ENCODE assay signal across 9 mouse cellular contexts in the genomic region with DNA sequence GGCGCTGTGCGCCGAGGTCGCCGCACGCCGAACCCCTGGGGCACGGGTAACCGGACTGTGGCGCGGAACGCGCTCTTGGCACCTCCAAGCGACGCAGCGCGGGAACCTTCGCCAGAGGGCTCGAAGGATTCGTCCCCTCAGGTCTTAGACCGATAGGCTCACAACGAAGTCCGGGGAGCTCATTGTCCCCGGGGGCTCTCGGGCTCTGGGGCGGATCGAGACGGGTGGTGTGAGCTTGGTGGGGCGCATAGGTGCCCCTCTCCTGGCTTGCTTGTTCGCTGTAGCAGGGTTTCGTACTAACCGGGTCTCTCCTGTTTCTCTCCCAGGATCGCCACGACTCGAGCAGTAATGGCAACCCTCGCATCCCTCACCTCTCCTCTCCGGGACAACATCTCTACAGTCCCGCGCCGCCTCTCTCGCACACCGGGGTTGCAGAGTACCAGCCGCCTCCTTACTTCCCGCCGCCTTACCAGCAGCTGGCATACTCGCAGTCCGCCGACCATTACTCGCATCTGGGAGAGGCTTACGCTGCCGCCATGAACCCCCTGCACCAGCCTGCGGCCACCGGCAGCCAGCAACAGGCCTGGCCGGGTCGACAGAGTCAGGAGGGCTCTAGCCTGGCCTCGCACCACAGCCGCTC. TPM values are rescaled to one million over a fixed set of nuclear protein-coding genes. Genes with fewer than 3 reads are reported as not detected.
DNase-seq lines count a peak whose midpoint lies in the region; ATAC-seq and TF ChIP-seq lines count a peak whose summit lies in the region.
"Had no signal": no experiment of that assay in that cellular context is flagged by ENCODE, and none has a peak within 500 bp of the region (broad histone marks: within the 10 kb centered on the region; RNA-seq: fewer than 3 reads in every experiment).

No protein-coding gene starts in this region.

- peak overlapping the region; percentile 40 for H3K4me3 ChIP-seq in kidney, embryonic 15.5 days (replicated peaks)
- H3K4me3 ChIP-seq in forebrain, embryonic 15.5 days, result peak overlapping the region; percentile 45
- H3K4me3 ChIP-seq in midbrain, embryonic 13.5 days (replicated peaks), result peak overlapping the region; percentile 31
- H3K4me3 ChIP-seq in left cerebral cortex, adult 2 months, result no peak overlapping the region
- H3K4me3 ChIP-seq: erythroblast, embryonic 14.5 days had no signal

- no peak for TF ChIP-seq CTCF in brain, embryonic 14.5 days (IDR thresholded peaks at IDR 0.05; ENCODE audit: borderline replicate concordance, extremely low read depth, insufficient read depth, insufficient read length)
- TF ChIP-seq CTCF in left cerebral cortex, adult 2 months (IDR thresholded peaks at IDR 0.05), result no peak

- no peak for TF ChIP-seq POLR2A in brain, embryonic 14.5 days (IDR thresholded peaks at IDR 0.05; ENCODE audit: borderline replicate concordance, extremely low read depth, insufficient read depth, insufficient read length, poor library complexity, severe bottlenecking)

- no peak for DNase-seq in kidney, adult 8-10 months
- peak; percentile 63 for DNase-seq in brain, embryonic 14.5 days (ENCODE audit: low read depth)
- no peak for DNase-seq in left cerebral cortex, postnatal 4 days
- no peak for DNase-seq in left cerebral cortex, adult 2 months (ENCODE audit: extremely low spot score in 1 of 2, low spot score in 2 of 2)

- intact Hi-C loops in left cerebral cortex, postnatal 4 days (cut with DNase I), result no loop called here
- intact Hi-C loops in left cerebral cortex, adult 2 months (cut with DNase I), result loop anchor here (5.0 to 10.0 kb wide), 2 partner anchors 184 to 271 kb away; no protein-coding TSS in a partner anchor

- no peak for ATAC-seq in kidney, embryonic 15.5 days (replicated peaks; ENCODE audit: low FRiP score)
- no peak for ATAC-seq in forebrain, embryonic 15.5 days (replicated peaks)
- no peak for ATAC-seq in midbrain, embryonic 13.5 days
- ATAC-seq in cerebellum, adult (ENCODE audit: insufficient number of reproducible peaks, low FRiP score, low TSS enrichment), result no peak

- under 1% methylated on average over 57 of the region's 57 CpGs for WGBS in kidney, embryonic 15.5 days
- under 1% methylated on average over 56 of the region's 57 CpGs for WGBS in forebrain, embryonic 15.5 days
- WGBS in midbrain, embryonic 13.5 days, result under 1% methylated on average over 57 of the region's 57 CpGs

- H3K36me3 ChIP-seq in kidney, embryonic 15.5 days, result no peaks in the 10 kb centered on the region
- H3K36me3 ChIP-seq in forebrain, embryonic 15.5 days, result no peaks in the 10 kb centered on the region
- H3K36me3 ChIP-seq in midbrain, embryonic 13.5 days, result no peaks in the 10 kb centered on the region

- H3K27me3 ChIP-seq in kidney, embryonic 15.5 days, result peaks cover 98% of the 10 kb centered on the region
- H3K27me3 ChIP-seq in forebrain, embryonic 15.5 days, result peaks cover 63% of the 10 kb centered on the region
- peaks cover 99% of the 10 kb centered on the region for H3K27me3 ChIP-seq in midbrain, embryonic 13.5 days

- peak overlapping the region; percentile 74 for H3K4me2 ChIP-seq in kidney, embryonic 15.5 days
- peak overlapping the region; percentile 66 for H3K4me2 ChIP-seq in forebrain, embryonic 15.5 days (replicated peaks)
- peak overlapping the region; percentile 51 for H3K4me2 ChIP-seq in midbrain, embryonic 13.5 days (replicated peaks)

- peaks cover 54% of the 10 kb centered on the region for H3K4me1 ChIP-seq in kidney, embryonic 15.5 days
- peaks cover 70% of the 10 kb centered on the region for H3K4me1 ChIP-seq in forebrain, embryonic 15.5 days
- peaks cover 49% of the 10 kb centered on the region for H3K4me1 ChIP-seq in midbrain, embryonic 13.5 days (replicated peaks)

- H3K27ac ChIP-seq in kidney, embryonic 15.5 days, result no peak overlapping the region
- no peak overlapping the region; the same call in 1 of the 2 replicates for H3K27ac ChIP-seq in forebrain, embryonic 15.5 days (replicated peaks)
- no peak overlapping the region for H3K27ac ChIP-seq in midbrain, embryonic 13.5 days
- no peak overlapping the region for H3K27ac ChIP-seq in left cerebral cortex, adult 2 months

- no peaks in the 10 kb centered on the region for H3K9me3 ChIP-seq in kidney, embryonic 15.5 days (replicated peaks)
- no peaks in the 10 kb centered on the region for H3K9me3 ChIP-seq in forebrain, embryonic 15.5 days
- H3K9me3 ChIP-seq in midbrain, embryonic 13.5 days, result no peaks in the 10 kb centered on the region

- H3K9ac ChIP-seq in kidney, embryonic 15.5 days, result no peak overlapping the region
- H3K9ac ChIP-seq in forebrain, embryonic 15.5 days (replicated peaks), result peak overlapping the region; percentile 52
- peak overlapping the region; percentile 23; the same call in 1 of the 2 replicates for H3K9ac ChIP-seq in midbrain, embryonic 13.5 days (replicated peaks)

RNA-seq across cellular contexts. Expression of a gene that starts 1.8 kb away (rescaled TPM):
- 0.57 and 0.62 TPM in 2 replicates for polyA plus RNA-seq in kidney, embryonic 15.5 days (2015; fragmentation: Nextera tagmentation; extraction: Ambion mirVana)
- polyA plus RNA-seq in brain, embryonic 14.5 days (2012; rRNA removed), result 5.2 and 15.7 TPM in 2 replicates
- 25.6 and 30.2 TPM in 2 replicates for polyA plus RNA-seq in forebrain, embryonic 15.5 days (2015; fragmentation: Nextera tagmentation; extraction: Ambion mirVana)
- 0.53 and 1.6 TPM in 2 replicates for polyA plus RNA-seq in midbrain, embryonic 13.5 days (2015; fragmentation: Nextera tagmentation; extraction: Ambion mirVana)
- 1 to 10 TPM; 1.2 TPM for total RNA-seq in left cerebral cortex, postnatal 4 days (2021)
- total RNA-seq in left cerebral cortex, adult 2 months (2021), result under 1 TPM; 0.12 to 0.16 TPM
- polyA plus RNA-seq: erythroblast, embryonic 14.5 days had no signal
